Mouse (Mus musculus) thymus, postnatal 0 days (tissue): ENCODE measurements around the gene Tmem114. TPM values are rescaled to one million over a fixed set of nuclear protein-coding genes. Genes with fewer than 3 reads are reported as not detected.
A peak's percentile ranks its signal among the peaks of the same experiment; 100 is the strongest.

Source experiments
- DNase-seq: peaks from one replicate; pipeline ENCODE4 v3.0.0-alpha.2; 2015; ENCODE audit warnings: low spot score
- polyA plus RNA-seq: library from polyadenylated mRNA; unstranded; fragments of >200 nt; fragmentation: Nextera tagmentation; extraction: Ambion mirVana; gene quantifications from 2 replicates; pipeline ENCODE4 v1.2.1, GENCODE M21; 2015

The Tmem114 gene
- polyA plus RNA-seq, 1 experiment from 2014 or later = 0.13 TPM

GRCm38 (mm10) chr16:8409197-8409596 lies 15.7 kb downstream of the Tmem114 start:
- peak; percentile 45 for DNase-seq

GRCm38 (mm10) chr16:8406708-8407107 lies 18.2 kb downstream of the Tmem114 start:
- DNase-seq = peak; percentile 65

GRCm38 (mm10) chr16:8402663-8403062 lies 22.3 kb downstream of the Tmem114 start:
- no peak for DNase-seq

GRCm38 (mm10) chr16:8401171-8401955 lies 23.6 kb downstream of the Tmem114 start:
- no peak for DNase-seq

DNA sequence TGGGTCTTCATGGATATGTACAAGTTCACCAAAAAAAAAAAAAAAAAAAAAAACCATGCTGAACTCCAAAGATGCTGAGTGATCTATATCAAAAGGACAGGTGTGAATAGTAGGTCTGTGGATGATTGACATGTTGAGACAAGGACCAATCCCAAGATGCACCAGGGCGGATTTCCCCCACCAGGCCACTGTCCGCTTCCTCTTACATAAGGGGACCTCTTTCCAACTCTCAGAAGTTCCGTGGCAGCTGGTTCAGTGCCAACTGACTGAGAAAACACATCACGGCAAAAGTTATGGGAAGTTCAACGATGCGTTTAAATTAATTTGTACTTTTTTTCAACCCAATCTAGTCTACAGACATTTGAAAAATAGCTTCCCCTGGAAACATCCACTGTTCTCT lies 25.1 kb downstream of the Tmem114 start:
- DNase-seq = no peak

DNA sequence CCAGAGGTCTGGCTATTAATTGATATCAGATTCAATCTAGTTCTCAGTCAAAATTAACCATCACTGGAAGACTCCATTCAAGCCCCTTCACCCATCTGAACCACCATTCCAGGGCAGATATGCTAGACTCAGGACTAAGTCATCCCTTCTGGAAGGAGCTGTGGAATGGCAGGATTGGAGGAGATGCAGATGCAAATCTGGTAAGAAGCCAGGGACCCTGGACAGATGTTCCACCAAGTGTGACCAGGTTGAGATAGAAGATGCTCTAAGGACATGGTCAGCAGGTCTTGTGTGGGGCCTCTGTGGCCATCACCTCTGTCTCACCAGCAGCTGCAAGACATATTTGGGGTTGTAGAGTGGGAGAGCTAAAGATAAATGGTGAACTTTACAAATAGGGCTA lies 30.0 kb downstream of the Tmem114 start:
- no peak for DNase-seq

- DNase-seq = no peak
Measured at GRCm38 (mm10) chr16:8388491-8388890, 36.4 kb downstream of the Tmem114 start.

GRCm38 (mm10) chr16:8386386-8386785 lies 38.5 kb downstream of the Tmem114 start:
- DNase-seq = no peak

DNA sequence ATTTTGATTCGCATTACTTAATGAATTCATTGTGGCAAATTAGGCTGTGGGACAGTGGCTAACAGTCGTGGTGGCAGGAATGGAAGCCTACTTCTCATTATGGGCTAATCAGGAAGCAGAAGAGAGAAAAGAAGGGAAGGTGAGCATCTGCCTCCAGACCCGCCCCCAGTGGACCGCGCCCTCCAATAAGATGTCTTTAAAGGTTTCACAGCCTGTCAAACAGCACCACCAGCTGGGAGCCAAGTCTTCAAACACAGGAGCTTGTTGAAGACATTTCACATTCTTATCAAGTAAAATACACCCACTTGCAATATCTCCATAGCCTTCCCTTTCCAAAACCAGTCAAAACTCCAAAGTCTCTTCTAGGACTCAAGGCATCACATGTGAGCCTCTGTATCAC lies 39.3 kb downstream of the Tmem114 start:
- DNase-seq = no peak

DNA sequence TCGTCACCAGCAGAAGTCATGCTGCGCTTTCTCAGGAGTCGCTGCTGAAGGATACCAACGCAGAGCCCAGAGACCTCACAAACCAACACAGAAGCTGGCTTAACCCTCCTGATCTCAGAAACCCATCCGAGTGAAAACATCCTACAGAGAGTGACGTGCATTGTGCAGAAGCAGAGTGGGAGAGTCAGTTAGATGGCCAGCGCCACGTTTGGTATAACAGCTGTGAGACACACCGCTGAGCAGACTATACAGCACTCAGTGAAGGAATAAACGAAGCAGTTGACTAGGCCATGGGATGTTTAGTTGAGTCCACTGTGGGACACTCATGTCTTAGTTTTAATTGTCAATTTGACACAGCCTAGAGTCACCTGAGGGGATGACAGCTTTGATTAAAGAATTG lies 40.2 kb downstream of the Tmem114 start:
- DNase-seq = no peak

GRCm38 (mm10) chr16:8383396-8383795 lies 41.5 kb downstream of the Tmem114 start:
- no peak for DNase-seq

GRCm38 (mm10) chr16:8363066-8363465 lies 61.9 kb downstream of the Tmem114 start:
- DNase-seq = no peak

Other genes starting within 250 kb of the Tmem114 start
- 17.0 and 17.9 TPM in 2 replicates for gene Mettl22, start 45.7 kb upstream of the Tmem114 start, polyA plus RNA-seq
- gene Abat, start 88.3 kb upstream of the Tmem114 start, polyA plus RNA-seq = 9.3 and 13.9 TPM in 2 replicates
- 53.3 and 60.3 TPM in 2 replicates for gene Pmm2, start 212.5 kb upstream of the Tmem114 start, polyA plus RNA-seq
- 20.1 and 22.8 TPM in 2 replicates for gene Tmem186, start 212.6 kb upstream of the Tmem114 start, polyA plus RNA-seq
- 34.2 and 37.6 TPM in 2 replicates for gene Carhsp1, start 247.0 kb upstream of the Tmem114 start, polyA plus RNA-seq